Mouse (Mus musculus) lung, embryonic 16.5 days (tissue): ENCODE measurements around the gene Ncapg. TPM values are rescaled to one million over a fixed set of nuclear protein-coding genes. Genes with fewer than 3 reads are reported as not detected.

Experiments
- ATAC-seq: fragments of 200-750 bp; cut with Nextera tagmentation; 2 replicates; pipeline ENCODE4 v1.8.0; 2017; ENCODE audit warnings: low read depth, mild to moderate bottlenecking, moderate library complexity
- H3K27ac ChIP-seq: fragments of 300-500 bp; sonication (generic); 2 replicates; pipeline ENCODE4 v1.5.1; 2014; ENCODE audit warnings: mild to moderate bottlenecking, control low read depth, low read length
- H3K27me3 ChIP-seq: fragments of 300-500 bp; sonication (generic); 2 replicates; pipeline ENCODE4 v1.6.1; 2014; ENCODE audit warnings: low read depth, low read length, mixed read lengths; ENCODE audit not compliant: control insufficient read depth, insufficient read depth
- H3K36me3 ChIP-seq: fragments of 300-500 bp; sonication (generic); 2 replicates; pipeline ENCODE4 v1.6.1; 2014; ENCODE audit warnings: low read length; ENCODE audit not compliant: control insufficient read depth, insufficient read depth
- H3K4me1 ChIP-seq: fragments of 300-500 bp; sonication (generic); replicated peaks from 2 replicates; pipeline ENCODE4 v1.6.1; 2014; ENCODE audit warnings: low read length, mixed read lengths; ENCODE audit not compliant: control insufficient read depth, insufficient read depth
- H3K4me2 ChIP-seq: fragments of 300-500 bp; sonication (generic); 2 replicates; pipeline ENCODE4 v1.6.1; 2014; ENCODE audit warnings: low read depth, low read length, control low read depth
- H3K4me3 ChIP-seq: fragments of 300-500 bp; sonication (generic); 2 replicates; pipeline ENCODE4 v1.5.1; 2014; ENCODE audit warnings: mild to moderate bottlenecking, low read length, control low read depth
- H3K9ac ChIP-seq: fragments of 300-500 bp; sonication (generic); 2 replicates; pipeline ENCODE4 v1.6.1; 2014; ENCODE audit warnings: low read length, control low read depth
- H3K9me3 ChIP-seq: fragments of 300-500 bp; sonication (generic); 2 replicates; pipeline ENCODE4 v1.6.1; 2016; ENCODE audit warnings: low read length; ENCODE audit not compliant: control insufficient read depth
- WGBS: fragments of 180-500 bp; shearing (Covaris S2); extraction: QIAGEN DNeasy Blood & Tissue Kit; methylation state at CpG from one replicate; pipeline ENCODE4 v1.1.7; 2014; 5-methylcytosine and 5-hydroxymethylcytosine counted together
- polyA plus RNA-seq: library from polyadenylated mRNA; unstranded; fragments of >200 nt; fragmentation: Nextera tagmentation; extraction: Ambion mirVana; gene quantifications from 2 replicates; pipeline ENCODE4 v1.2.1, GENCODE M21; 2015

Ncapg gene
- polyA plus RNA-seq, 1 experiment from 2014 or later = 67.1 TPM

GRCm38 (mm10) chr5:45685243-45685642 is 15.5 kb downstream of the Ncapg start:
- Histone ChIP-seq H3K27me3 (no peaks in the 10 kb centered on the region), H3K9ac (no peak overlapping the region), H3K4me2 (no peak overlapping the region), H3K4me3 (no peak overlapping the region), H3K36me3 (peaks cover 15% of the 10 kb centered on the region), H3K27ac (no peak overlapping the region), H3K9me3 (no peaks in the 10 kb centered on the region), H3K4me1 (no peaks in the 10 kb centered on the region)
- 97% methylated on average over 2 of the region's 2 CpGs for WGBS
- ATAC-seq = no peak

DNA sequence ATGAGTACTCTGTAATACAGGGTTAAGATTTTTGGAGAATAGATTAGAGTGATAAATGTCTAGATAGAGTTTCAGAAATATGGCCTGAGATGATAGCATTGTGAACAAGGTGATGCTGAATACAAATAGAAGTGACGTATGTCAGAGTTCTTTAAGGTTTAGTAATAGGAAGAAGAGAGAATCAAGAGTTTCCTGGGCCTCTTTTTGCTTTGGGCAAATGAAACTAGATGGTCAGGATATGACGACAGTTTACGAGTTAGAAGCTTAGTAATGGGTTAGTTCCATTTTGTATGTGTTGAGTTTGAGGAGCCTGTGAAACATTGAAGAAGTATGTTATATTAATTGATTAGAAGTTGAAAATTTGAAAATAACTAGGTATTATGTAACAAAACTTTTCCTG is 16.5 kb downstream of the Ncapg start:
- no peak for ATAC-seq
- Histone ChIP-seq H3K9me3 (no peaks in the 10 kb centered on the region), H3K27me3 (no peaks in the 10 kb centered on the region), H3K4me3 (no peak overlapping the region), H3K4me1 (no peaks in the 10 kb centered on the region), H3K4me2 (no peak overlapping the region), H3K9ac (no peak overlapping the region), H3K36me3 (peaks cover 9% of the 10 kb centered on the region), H3K27ac (no peak overlapping the region)
- WGBS = 94% methylated on average over 3 of the region's 3 CpGs

DNA sequence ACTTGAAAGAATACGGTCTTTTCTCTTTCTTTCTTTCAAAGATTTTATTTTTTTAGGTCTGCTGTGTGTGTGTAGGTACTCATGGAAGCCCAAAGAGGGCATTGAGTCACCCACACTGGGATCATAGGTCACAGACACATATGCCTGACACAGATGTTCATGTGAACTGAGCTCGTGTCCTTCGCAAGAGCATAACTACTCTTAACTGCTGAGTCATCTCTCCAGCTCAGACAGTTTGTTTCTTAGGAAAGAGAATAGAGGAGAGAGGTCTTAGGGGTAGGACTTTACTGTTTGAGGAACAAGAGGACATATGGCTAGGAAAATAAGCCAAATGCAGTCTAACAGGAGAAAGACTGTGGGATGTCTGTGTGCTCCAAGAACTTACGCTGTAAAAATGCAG is 19.4 kb downstream of the Ncapg start:
- 87% methylated on average over 4 of the region's 4 CpGs for WGBS
- peaks cover 9% of the 10 kb centered on the region; the same call in 1 of the 2 replicates for H3K36me3 ChIP-seq
- no peak overlapping the region for H3K4me3 ChIP-seq
- H3K4me1 ChIP-seq = no peaks in the 10 kb centered on the region
- ATAC-seq = no peak
- H3K27me3 ChIP-seq = no peaks in the 10 kb centered on the region
- H3K4me2 ChIP-seq = no peak overlapping the region
- H3K9ac ChIP-seq = no peak overlapping the region
- no peaks in the 10 kb centered on the region for H3K9me3 ChIP-seq
- no peak overlapping the region for H3K27ac ChIP-seq

DNA sequence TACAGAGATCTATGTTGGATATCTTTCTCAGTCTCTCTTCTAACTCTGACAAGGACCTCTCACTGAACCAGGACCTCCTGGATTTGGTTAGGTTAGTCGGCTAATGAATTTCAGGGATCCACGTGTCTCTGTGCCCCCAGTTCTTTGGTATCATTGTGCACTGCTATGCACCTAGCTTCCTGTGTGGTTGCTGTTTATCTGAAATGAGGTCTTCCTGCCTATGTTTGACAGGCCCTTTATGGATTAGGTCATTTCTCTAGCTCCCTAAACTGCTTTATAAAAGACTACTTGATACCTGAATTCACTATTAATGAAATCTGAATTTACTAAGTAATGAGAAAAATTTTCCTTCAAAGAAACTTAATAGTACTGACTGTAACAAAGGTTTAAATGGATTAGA is 21.1 kb downstream of the Ncapg start:
- ATAC-seq = no peak
- no peak overlapping the region for H3K4me3 ChIP-seq
- H3K9me3 ChIP-seq = no peaks in the 10 kb centered on the region
- no peak overlapping the region for H3K27ac ChIP-seq
- 74% methylated on average over 2 of the region's 2 CpGs for WGBS
- no peaks in the 10 kb centered on the region for H3K27me3 ChIP-seq
- no peaks in the 10 kb centered on the region for H3K4me1 ChIP-seq
- H3K36me3 ChIP-seq = peaks cover 9% of the 10 kb centered on the region; the same call in 1 of the 2 replicates
- no peak overlapping the region for H3K9ac ChIP-seq
- H3K4me2 ChIP-seq = no peak overlapping the region

DNA sequence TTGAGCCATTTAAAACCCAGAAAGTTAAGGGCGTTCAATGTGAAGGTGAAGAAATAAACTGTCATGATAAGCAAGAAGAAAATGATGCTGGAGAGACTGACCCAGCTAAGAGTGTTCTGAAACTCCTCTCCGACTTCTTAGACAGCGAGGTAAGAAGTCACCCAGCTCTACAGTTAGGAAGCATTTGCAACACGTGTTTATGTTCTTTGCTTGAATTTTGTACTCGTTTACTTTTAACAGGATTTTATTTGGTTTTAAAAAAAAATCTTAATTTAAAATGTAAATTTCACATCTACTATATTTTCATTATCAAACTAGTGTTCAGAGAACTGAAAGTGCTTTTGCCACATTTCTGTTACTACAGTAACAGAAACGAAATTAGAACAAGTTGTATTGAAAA is 22.0 kb downstream of the Ncapg start:
- no peak for ATAC-seq
- Histone ChIP-seq H3K27me3 (no peaks in the 10 kb centered on the region), H3K36me3 (peaks cover 8% of the 10 kb centered on the region; the same call in 1 of the 2 replicates), H3K9ac (no peak overlapping the region), H3K4me1 (no peaks in the 10 kb centered on the region), H3K4me2 (no peak overlapping the region), H3K27ac (no peak overlapping the region), H3K9me3 (no peaks in the 10 kb centered on the region), H3K4me3 (no peak overlapping the region)
- WGBS = 85% methylated on average over 6 of the region's 6 CpGs

GRCm38 (mm10) chr5:45706811-45707210 is 37.1 kb downstream of the Ncapg start:
- H3K4me1 ChIP-seq = no peaks in the 10 kb centered on the region
- H3K9ac ChIP-seq = no peak overlapping the region
- H3K27ac ChIP-seq = no peak overlapping the region
- WGBS = 93% methylated on average over 2 of the region's 2 CpGs
- H3K4me2 ChIP-seq = no peak overlapping the region
- H3K27me3 ChIP-seq = no peaks in the 10 kb centered on the region
- no peak overlapping the region for H3K4me3 ChIP-seq
- peaks cover 6% of the 10 kb centered on the region; the same call in 1 of the 2 replicates for H3K36me3 ChIP-seq
- H3K9me3 ChIP-seq = no peaks in the 10 kb centered on the region
- ATAC-seq = no peak

GRCm38 (mm10) chr5:45709653-45710052 is 39.9 kb downstream of the Ncapg start:
- 95% methylated on average over 2 of the region's 2 CpGs for WGBS
- H3K36me3 ChIP-seq = 0 out of 2 replicates have a peak, but pooled peaks cover 2% of the 10 kb centered on the region
- no peak overlapping the region for H3K4me3 ChIP-seq
- H3K27me3 ChIP-seq = no peaks in the 10 kb centered on the region
- no peak for ATAC-seq
- no peak overlapping the region for H3K27ac ChIP-seq
- no peak overlapping the region for H3K4me2 ChIP-seq
- no peaks in the 10 kb centered on the region for H3K4me1 ChIP-seq
- no peak overlapping the region for H3K9ac ChIP-seq
- no peaks in the 10 kb centered on the region for H3K9me3 ChIP-seq

DNA sequence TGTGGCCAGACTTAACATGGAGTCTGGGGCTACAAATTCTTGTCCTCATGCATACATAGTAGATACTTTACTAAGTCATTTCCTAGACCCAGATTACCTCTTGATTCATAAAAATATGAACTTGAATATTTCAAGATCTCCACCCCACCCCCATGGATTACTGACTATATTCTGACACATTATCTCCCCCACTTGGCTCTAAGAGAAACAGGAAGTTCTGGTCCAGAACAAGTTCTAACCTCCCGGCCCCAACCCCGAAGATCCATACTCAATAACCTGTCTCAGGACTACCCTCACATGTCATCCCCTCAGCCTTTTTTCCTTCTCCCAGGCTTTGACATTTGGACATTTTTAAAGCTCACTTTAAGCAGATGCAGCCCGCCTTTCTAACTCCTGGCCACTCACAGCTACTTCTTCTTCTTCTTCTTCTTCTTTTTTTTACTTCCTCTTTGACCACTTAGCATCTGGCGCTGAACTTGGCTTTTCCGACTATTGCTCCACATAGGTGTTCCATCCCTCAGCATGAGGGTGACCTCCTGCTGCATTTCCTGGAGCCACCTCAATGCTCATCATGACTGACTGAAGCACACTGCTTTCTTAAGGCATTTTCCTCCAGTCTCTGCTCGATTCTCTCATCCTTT is 49.2 kb downstream of the Ncapg start:
- Histone ChIP-seq H3K9ac (no peak overlapping the region), H3K27me3 (no peaks in the 10 kb centered on the region), H3K4me3 (no peak overlapping the region), H3K4me1 (no peaks in the 10 kb centered on the region), H3K36me3 (no peaks in the 10 kb centered on the region), H3K9me3 (no peaks in the 10 kb centered on the region), H3K27ac (no peak overlapping the region), H3K4me2 (no peak overlapping the region)
- WGBS = 87% methylated on average over 6 of the region's 6 CpGs
- ATAC-seq = no peak

GRCm38 (mm10) chr5:45733751-45734150 is 64.0 kb downstream of the Ncapg start:
- no peak for ATAC-seq

GRCm38 (mm10) chr5:45737911-45738310 is 68.2 kb downstream of the Ncapg start:
- Histone ChIP-seq H3K4me3 (no peak overlapping the region), H3K4me2 (no peak overlapping the region), H3K4me1 (no peaks in the 10 kb centered on the region), H3K36me3 (peaks cover 19% of the 10 kb centered on the region), H3K27ac (no peak overlapping the region), H3K9ac (no peak overlapping the region), H3K27me3 (no peaks in the 10 kb centered on the region), H3K9me3 (no peaks in the 10 kb centered on the region)
- ATAC-seq = no peak
- WGBS = 87% methylated on average over 1 of the region's 1 CpGs

More at GRCm38 (mm10) chr5:45733751-45734150, 64.0 kb downstream of the Ncapg start:
- Histone ChIP-seq H3K4me3 (no peak overlapping the region), H3K4me2 (no peak overlapping the region), H3K36me3 (peaks cover 12% of the 10 kb centered on the region), H3K27me3 (no peaks in the 10 kb centered on the region), H3K9me3 (no peaks in the 10 kb centered on the region), H3K27ac (no peak overlapping the region), H3K9ac (no peak overlapping the region), H3K4me1 (no peaks in the 10 kb centered on the region)
- 80% methylated on average over 2 of the region's 2 CpGs for WGBS
